Mouse (Mus musculus): ENCODE measurements around the gene Abca13.
"Not testable (repeated sequence)": the region's sequence is repeated elsewhere in the genome, so short reads cannot be mapped to it uniquely, and the experiment has no call there.

Gene Abca13

DNA sequence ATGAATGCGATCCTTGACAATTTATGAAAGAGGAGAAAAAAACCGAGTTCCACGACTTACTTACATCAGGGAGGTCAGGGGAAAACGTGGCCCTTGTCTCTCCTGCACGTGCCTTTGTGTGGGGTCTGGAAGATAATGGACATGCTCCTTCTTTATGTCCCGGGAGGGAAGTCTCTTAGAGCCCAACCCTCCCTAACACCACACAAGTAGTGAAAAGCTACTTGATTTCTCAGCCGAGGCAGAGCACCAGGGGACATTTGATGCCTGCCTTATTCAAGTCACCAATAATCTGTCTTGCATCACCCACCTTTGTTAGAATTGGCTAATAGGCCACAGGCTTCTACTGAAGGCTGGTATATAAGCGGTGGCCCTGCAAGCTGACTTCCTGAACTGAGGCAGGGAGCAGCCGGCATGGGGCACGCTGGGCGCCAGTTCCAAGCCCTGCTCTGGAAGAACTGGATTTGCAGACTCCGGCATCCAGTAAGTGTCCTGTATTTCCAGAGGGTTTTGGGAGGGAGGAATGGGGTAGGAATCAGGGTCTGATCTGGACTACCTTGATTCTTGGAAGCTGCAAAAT lies at the start of gene Abca13:
TSS of gene Abca13 (plus strand) at position 388 of the 577 bp plus-strand sequence.
- DNase-seq (ENCODE audit: low spot score), result no peak

DNA sequence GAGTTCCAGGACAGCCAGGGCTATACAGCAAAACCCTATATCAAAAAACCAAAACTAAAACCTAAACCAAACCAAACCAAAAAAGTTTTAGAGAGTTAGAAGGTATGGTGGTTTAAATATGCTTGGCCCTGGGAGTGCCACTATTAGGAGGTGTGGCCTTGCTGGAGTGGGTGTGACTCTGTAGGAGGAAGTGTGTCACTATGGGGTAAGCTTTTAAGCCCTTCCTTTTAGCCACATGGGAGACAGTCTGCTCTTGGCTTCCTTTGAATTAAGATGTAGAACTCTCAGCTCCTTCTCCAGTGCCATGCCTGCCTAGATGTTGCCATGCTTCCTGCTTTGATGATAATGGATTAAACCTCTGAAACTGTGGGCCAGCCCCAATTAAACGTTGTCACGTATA lies 46.6 kb upstream of the Abca13 start:
- no peak for DNase-seq (ENCODE audit: low spot score)

DNA sequence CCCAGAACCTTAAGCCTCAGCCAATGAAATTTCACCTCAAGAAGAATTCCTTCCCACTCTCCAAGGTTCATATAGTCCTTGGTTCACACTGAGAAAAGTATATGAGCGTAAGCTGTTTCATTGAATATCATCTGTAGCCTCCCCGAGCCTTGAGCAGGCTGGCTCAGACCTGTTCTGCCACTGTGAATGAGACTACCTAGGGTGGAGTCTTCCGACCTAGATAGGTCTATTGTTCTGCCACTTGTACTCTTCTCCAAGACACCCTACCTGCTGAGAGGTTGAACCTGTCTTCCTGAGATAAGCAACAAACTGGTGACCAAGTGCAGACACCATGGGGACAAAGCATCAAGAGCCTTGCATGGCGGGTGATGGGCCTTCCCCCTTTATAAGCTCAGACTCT lies 45.6 kb upstream of the Abca13 start:
- no peak for DNase-seq (ENCODE audit: low spot score)

DNA sequence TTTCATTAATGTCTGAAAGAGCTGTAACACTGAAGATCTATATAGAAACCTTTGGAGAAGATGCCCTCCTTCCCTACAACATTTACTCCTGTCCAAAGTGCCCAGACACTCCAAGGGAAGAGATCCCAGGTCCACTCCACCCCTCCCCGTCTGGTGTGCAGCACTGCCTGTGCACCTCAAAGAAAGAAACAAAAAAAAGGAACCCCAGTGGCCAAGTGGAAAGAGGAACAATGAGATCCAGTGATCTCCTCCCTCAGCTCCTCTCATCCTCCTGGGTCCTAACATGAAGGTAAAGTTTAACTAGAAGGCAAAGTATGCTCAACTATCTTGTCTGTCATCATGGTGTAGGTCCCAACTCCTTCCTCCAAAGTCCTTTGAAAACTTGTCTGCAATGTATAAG lies 45.1 kb upstream of the Abca13 start:
- no peak for DNase-seq (ENCODE audit: low spot score)

DNA sequence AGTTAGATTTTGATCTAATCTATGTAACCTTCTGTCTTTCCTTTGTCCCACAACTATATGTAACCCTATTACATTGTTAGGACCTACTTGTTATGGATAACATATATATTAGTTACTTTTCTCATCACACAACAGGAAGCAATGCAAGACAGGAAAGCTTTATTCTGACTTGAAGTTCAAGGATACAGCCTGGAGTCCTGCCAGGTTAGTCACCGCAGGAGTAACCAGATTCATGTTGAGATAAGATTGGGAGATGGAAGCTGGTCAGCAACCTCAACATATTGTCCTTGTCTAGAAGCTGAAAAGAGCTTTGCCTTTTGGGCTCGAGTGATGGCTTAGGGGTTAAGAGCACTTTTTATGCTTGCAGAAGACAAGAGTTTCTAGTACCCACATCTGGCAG lies 43.5 kb upstream of the Abca13 start:
- DNase-seq (ENCODE audit: low spot score), result no peak

DNA sequence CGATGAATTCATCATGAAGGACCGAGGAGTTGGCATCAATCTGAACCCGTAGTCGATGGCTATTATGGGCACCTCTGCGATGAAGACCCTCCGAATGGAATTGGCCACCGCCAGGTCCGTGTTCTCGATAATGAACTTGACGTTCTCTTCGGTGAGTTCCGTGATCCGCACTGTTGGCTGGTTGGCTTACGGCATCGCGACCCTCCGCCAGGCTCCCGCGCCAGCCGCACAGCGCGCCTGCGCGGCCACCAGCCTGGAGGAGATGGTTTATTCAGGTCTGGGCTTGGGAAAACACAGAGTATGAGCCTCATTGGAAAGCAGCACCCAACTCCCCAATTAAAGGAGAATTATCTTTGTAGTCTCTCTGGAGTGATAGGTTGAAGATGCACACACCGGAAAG lies 41.3 kb upstream of the Abca13 start:
- DNase-seq (ENCODE audit: low spot score), result not testable (repeated sequence)

DNA sequence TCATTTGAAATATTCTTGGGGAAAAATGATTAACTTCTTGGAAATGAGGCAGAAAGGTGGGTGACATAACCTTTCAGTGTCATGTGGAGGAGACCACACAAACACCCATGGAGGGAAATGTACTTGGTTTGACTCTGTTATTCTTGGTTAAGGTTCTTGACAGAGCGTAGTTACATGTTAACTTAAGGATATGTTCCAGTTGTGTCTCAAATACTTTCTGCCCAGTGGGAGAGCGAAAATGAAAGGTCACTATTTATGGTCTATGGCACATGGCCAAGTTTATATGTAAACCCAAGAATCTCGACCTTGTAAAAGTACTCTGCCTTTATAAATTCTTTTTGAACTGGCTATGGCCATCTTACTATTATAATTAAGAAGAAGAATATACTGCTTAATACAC lies 31.8 kb upstream of the Abca13 start:
- DNase-seq (ENCODE audit: low spot score), result no peak

DNA sequence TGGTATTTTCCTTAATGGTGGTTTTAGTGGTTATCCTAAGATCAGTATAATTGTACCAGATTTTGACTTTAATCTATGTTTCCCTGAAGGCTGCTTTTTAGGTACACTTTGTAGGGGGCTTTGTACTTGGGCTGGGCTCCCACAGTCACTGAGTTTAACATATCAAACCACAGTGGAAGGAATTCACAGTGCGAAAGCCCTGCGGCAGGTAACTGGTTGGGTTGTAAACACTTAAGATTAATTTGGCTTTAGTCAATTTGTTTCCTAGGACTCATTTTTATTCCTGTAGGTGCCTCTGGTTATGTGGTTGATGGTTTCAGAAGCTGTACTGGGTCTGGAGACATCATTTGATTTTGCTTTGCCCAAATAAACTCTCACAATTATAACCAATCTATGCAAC lies 24.4 kb upstream of the Abca13 start:
- no peak for DNase-seq (ENCODE audit: low spot score)

DNA sequence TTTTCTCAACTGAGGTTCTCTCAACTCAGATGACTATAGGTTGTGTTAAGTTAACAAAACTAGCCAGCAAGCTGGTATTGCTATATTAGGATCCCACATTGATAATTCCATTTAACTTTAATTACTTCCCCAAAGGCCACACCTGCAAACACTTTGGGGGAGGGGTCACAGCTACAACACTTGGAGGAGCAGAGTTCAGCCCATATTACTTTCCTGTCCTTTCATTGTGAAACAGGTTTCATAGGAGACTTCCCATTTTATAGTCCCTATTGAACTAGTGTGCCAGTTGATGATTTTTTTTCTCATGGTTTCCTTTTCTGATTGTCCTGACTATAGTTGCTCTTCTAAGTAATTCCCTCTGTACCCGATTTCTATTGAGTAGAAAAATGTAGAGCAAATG lies 10.3 kb upstream of the Abca13 start:
- DNase-seq (ENCODE audit: low spot score), result no peak

DNA sequence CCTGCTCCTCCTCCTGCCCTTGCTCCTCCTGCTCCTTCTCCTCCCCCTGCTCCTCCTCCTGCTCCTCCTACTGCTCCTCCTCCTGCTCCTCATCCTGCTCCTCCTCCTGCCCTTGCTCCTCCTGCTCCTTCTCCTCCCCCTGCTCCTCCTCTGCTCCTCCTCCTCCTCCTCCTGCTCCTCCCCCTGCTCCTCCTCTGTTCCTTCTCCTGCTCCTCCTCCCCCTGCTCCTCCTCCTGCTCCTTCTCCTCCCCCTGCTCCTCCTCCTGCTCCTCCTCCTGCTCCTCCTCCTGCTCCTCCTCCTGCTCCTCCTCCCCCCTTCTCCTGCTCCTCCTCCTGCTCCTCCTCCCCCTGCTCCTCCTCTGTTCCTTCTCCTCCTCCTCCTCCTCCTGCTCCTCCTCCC lies 2.3 kb upstream of the Abca13 start:
- not testable (repeated sequence) for DNase-seq (ENCODE audit: low spot score)

DNA sequence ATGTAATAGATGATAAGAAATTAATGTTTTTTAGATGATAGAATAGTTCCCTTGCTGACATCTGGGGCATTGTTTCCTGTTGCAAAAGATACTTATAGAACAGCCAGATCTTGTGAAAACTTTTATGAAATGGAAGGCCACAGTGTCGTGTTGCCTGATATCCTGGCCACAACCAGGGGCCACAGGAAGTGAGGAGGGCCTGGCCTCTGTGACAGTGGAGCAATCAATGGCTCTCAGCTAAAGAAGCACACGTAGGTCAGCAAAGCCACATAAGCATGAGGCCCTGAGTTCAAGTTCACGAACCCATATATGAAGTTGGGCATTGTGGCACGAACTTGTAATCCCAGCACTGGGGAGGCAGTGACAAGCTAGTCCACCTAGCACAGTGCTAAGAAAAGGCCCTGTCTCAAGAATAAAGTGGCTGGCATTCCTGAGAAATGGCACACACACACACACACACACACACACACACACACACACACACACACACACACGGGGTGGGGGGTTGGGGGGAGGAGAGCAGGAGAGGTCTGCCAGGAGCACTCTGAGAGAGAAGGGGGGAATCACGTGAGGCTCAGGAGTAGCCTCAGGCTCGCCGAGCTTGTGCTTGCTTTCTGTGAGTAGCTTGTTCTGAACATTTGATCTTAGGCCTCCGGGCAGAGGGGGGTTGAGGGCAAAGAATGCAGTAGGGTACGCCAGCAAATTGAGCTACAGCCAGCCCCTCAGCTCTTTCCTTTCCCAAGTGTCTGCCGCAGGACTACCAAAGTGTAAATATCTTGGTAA lies 779 bp upstream of the Abca13 start:
- DNase-seq (ENCODE audit: low spot score), result peak; percentile 8

DNA sequence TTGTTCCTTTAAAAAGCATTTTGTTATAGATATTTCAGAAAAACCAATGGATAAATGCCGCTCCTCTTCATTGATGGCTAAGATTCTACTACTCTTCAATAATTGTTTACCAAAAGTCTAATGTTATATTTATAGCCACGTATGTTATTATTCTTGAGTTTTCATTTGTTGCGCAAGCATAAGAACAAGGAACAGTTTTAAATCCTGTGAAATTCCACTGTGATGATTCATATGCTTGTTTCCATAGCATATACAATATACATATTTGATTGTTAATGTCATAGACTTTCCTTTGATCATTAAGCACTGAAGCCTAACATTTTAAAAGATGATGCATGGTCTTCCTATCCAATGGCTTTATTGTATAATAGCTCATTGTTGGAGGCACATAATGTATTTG lies 3.1 kb downstream of the Abca13 start:
- no peak for DNase-seq (ENCODE audit: low spot score)

DNA sequence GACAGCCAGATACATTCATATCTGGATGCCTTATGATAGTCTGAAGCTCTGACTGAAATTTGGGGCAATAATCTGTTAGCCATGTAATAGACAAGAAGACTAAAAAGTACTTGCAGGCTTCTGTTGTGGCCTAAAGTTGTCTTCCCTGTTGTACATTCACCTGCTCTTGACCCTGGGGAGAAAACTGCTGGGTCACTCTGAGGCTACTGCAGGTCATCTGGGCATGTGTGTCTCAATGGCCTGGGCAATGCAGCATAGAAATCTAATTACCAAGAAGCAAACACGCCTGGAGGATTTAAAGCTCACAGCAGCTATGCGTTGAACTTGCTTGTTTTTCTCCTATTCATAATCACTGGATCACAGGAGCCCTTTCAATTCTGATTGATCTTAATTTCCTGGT lies 8.1 kb downstream of the Abca13 start:
- DNase-seq (ENCODE audit: low spot score), result no peak

DNA sequence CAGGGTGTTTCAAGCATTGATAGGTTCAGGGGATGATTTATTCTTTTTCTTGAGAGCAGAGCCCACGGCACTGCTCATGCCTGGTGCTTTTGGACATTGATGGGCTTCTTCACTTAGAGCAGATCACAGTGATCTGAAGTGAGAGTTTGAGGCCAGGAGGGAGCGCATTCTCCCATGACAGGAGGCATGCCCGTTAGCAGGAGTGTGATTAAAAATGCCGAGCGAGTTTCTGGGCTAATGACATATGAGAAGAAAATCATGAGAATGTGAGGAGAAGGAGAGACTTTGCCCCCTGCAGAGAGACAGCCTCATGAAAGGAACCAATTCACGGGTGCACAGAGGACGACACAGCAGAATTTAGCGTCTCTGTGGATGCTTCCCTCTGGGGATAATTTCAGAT lies 19.0 kb downstream of the Abca13 start:
- DNase-seq (ENCODE audit: low spot score), result no peak

DNA sequence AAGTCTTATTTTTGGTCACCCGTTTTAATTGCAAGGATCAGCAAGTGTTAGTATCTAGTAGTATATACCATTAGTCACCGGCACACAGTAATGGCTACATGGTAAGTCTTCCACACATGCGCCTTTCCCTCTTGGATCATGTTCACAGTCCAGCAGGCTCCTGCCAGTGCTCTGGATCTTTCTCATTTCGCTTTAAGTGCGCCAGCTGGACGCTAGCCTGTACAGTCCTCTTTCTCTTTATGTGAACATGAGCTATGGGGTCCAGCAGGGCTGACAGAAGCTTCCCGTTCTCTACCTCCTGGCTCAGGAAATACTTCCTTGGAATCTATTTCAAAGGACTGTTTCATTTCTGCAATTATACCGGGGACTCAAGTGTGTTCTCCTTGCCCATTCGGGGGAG lies 21.8 kb downstream of the Abca13 start:
- DNase-seq (ENCODE audit: low spot score), result no peak

DNA sequence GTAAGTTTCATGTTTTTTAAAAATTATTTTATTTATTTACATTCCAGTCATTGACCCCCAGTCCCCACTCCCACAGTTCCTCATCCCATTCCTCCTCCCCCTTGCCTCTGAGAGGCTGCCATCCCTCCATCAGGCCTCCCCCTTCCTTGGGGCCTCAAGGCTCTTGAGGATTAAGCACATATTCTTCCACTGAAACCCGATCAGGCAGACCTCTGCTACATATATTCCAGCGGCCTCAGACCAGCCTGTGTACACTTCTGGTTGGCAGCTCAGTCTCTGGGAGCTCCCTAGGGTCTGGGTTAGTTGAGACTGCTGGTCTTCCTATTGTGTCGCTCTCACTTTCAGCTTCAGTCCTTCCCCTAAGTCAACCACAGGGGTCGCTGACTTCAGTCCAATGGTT lies 24.5 kb downstream of the Abca13 start:
- DNase-seq (ENCODE audit: low spot score), result no peak

DNA sequence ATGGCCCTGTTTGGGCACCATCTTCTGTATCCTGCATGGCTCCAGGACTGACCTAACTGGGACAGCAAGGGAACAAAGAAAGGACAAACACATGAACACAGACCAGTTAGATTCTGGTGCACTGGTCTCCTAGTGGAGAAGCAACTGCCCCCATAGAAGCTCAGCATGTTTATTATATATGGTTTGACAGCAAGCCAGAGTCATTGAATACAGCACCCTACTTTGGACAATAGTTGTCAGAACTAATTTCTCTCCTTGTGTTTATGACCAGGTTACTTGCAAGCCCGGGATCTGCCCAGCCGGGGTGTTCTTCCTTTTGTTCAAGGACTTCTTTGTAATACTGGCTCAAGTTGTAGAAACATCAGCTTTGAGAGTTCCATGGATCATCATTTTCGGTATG lies 28.8 kb downstream of the Abca13 start:
- DNase-seq (ENCODE audit: low spot score), result no peak

DNA sequence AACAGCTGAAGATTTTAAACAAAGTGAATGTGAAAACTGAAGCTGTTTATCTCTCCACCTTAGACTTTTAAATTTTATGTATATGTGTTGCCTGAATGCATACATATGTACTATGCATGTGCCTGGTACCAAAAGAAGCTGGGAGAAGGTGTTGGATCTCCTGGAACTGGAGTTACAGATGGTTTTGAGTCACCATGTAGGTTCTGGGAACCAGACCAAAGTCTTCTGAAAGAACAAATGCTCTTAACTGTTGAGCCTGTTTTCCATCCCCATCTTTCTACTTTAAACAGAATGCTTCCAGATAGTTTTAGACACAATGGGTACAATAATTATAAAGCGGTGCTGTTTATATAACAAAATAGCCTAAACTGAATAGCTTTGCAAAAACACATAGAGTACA lies 29.9 kb downstream of the Abca13 start:
- no peak for DNase-seq (ENCODE audit: low spot score)

DNA sequence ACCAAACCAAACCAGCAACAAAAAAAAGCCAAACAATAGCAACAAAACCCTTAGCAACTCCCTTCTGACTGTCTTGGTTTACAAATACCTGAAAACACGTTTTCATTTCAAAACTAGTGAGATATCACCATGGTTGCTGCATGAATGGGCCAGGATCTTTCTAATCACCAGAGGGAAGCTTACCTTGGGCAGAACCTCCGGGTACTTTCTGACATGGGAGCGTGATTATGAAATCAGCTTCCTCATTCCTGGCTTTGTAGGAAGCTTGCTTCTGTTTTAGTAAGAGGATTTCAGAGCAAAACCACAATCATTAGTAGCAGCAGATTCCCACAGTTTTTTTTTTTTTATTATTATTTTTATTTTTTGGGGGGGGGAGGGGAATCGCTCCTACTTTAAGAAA lies 34.7 kb downstream of the Abca13 start:
- DNase-seq (ENCODE audit: low spot score), result peak; percentile 4

DNA sequence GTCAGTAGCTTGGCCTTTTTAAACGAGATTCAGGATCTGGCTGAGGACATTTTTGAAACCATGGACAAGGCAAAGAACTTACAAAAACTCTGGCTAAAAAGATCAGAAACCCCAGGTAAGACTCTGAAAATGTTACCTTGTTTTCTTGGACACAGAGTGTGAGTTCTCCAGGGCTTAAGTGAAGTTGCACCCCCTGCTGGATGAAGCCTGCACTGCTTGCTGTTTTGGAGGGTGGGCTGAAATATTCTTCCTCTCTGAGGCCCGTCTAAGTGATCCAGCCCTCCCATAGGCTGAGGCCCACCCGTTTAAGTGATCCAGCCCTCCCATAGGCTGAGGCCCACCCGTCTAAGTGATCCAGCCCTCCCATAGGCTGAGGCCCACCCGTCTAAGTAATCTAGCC lies 57.9 kb downstream of the Abca13 start:
- not testable (repeated sequence) for DNase-seq (ENCODE audit: low spot score)

DNA sequence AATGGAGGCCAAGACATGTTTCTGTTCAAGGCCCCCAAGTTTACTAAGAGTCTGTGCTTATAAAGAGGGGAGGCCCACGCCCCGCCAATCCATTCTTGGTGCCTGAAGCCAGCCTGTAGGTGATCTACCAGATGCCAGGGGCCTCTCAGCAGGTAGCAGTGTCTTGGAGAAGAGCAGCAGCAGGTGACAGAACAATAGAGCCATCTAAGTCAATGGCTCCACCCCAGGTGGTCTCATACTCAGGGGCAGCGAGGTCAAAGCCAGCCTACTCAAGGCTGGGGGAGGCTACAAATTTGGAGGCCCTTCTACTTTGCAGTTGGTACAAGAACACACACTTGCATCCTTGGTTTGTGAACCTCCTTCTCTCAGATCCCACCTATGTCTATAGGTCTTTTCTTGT lies 71.3 kb downstream of the Abca13 start:
- not testable (repeated sequence) for DNase-seq (ENCODE audit: low spot score)

DNA sequence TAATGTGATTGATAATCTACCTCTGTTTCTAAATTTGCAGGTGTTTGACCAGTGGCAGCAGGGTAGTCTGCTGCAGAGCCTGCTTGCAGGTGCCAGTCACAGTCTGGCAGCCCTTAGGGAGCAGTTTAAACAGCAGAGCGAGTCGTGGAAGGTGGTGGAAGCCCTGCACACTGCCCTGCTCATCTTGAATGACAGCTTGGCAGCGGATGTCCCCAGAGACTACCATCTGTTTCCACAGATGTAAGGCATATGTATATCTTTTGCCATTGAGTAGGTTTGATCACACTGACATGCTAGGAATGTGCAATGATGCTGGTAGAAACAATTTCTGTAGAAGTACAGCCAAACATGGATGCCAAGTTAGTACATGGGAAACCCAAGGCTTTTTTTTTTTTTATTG lies 77.3 kb downstream of the Abca13 start:
- no peak for DNase-seq (ENCODE audit: low spot score)

DNA sequence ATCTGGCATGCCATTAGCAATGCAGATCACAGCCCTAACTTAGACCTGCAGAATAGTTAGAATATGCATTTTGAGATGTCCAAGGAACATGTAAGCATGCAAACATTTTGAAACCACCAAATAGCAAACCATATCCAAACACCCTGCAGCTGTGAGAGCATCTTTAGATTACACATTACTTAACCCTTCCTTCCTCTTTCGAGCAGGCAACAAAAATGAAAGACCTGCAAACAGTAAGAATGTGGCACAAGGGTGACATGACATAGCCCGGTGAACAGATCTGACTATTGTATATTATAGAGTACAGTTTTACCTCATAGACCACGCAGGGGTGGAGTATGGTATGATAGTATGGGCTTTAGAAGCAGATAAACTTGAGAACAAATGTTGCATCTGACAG lies 93.5 kb downstream of the Abca13 start:
- no peak for DNase-seq (ENCODE audit: low spot score)

DNA sequence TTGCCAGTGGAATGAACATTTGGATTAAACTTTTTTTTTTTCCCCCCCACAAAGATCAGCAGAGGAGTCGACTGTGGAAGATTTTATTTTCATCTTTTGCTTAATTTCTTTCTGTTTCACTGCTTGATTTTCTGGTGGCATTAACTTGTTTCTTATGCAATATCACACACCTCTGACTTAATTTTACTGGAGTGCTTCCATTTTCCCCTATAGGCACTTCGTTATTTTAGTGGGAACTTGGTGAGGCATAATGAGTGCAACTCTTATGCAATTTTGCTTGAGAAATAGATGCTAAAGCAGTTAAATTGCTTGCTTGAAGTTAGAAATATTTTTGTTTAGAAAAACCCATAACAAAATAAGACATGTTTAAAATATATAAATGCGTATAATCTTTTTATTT lies 94.0 kb downstream of the Abca13 start:
- no peak for DNase-seq (ENCODE audit: low spot score)

Data from lung, postnatal 25 days (tissue).